ENCODE assay signal across 18 mouse cellular contexts in genomic region chr8:59384711-59385110, GRCm38 (mm10).
DNase-seq lines count a peak whose midpoint lies in the region; ATAC-seq and TF ChIP-seq lines count a peak whose summit lies in the region.
"Had no signal": no experiment of that assay in that cellular context is flagged by ENCODE, and none has a peak within 500 bp of the region (broad histone marks: within the 10 kb centered on the region; RNA-seq: fewer than 3 reads in every experiment).

No protein-coding gene starts in this region.

- ATAC-seq in forebrain, postnatal 0 days = no peak
- no peak for ATAC-seq in forebrain, embryonic 13.5 days
- no peak for ATAC-seq in kidney, postnatal 0 days (replicated peaks; ENCODE audit: low FRiP score, low read depth)
- no peak for ATAC-seq in midbrain, embryonic 14.5 days (ENCODE audit: low FRiP score, low TSS enrichment)
- no peak for ATAC-seq in stomach, postnatal 0 days (ENCODE audit: low FRiP score, low TSS enrichment)
- no peak for ATAC-seq in CD4-positive, CD25-positive, alpha-beta regulatory T cell, adult 4 months

- TF ChIP-seq CTCF in forebrain, postnatal 0 days (IDR thresholded peaks at IDR 0.05; ENCODE audit: low read depth) = peak; percentile 12; the same call in 1 of the 2 replicates
- peak; percentile 51 for TF ChIP-seq CTCF in kidney, postnatal 0 days (IDR thresholded peaks at IDR 0.05; ENCODE audit: low read depth)
- TF ChIP-seq CTCF in stomach, postnatal 0 days (IDR thresholded peaks at IDR 0.05; ENCODE audit: low read depth) = peak; percentile 48

- DNase-seq in forebrain, postnatal 0 days = peak; percentile 3
- peak; percentile 19 for DNase-seq in kidney, postnatal 0 days (ENCODE audit: low spot score)
- no peak for DNase-seq in kidney, adult 9 months
- DNase-seq in midbrain, embryonic 14.5 days = peak; percentile 19
- DNase-seq in midbrain, embryonic 10.5 days (ENCODE audit: low spot score) = no peak
- DNase-seq in stomach, postnatal 0 days (ENCODE audit: low spot score) = no peak
- DNase-seq: adrenal gland, postnatal 25 days; B cell, adult 2 months; cerebellum, adult 9-11 months; kidney, adult 18-20 months; kidney, postnatal 25 days had no signal

- no peaks in the 10 kb centered on the region for H3K36me3 ChIP-seq in forebrain, postnatal 0 days (ENCODE audit: insufficient read depth)
- H3K36me3 ChIP-seq in forebrain, embryonic 13.5 days (ENCODE audit: poor library complexity, severe bottlenecking) = no peaks in the 10 kb centered on the region
- no peaks in the 10 kb centered on the region for H3K36me3 ChIP-seq in kidney, postnatal 0 days (ENCODE audit: insufficient read depth, low read length)
- no peaks in the 10 kb centered on the region for H3K36me3 ChIP-seq in midbrain, embryonic 14.5 days (ENCODE audit: control insufficient read depth, insufficient read depth, low read length)
- no peaks in the 10 kb centered on the region for H3K36me3 ChIP-seq in midbrain, embryonic 10.5 days
- no peaks in the 10 kb centered on the region for H3K36me3 ChIP-seq in stomach, postnatal 0 days (ENCODE audit: control insufficient read depth, insufficient read depth, low read length)
- H3K36me3 ChIP-seq: forebrain, embryonic 10.5 days; heart, embryonic 10.5 days; hindbrain, embryonic 10.5 days; liver, embryonic 15.5 days had no signal

- H3K27me3 ChIP-seq in forebrain, postnatal 0 days (ENCODE audit: insufficient read depth, low read length) = no peaks in the 10 kb centered on the region
- H3K27me3 ChIP-seq in forebrain, embryonic 13.5 days = no peaks in the 10 kb centered on the region
- H3K27me3 ChIP-seq in kidney, postnatal 0 days (ENCODE audit: insufficient read depth, low read length) = no peaks in the 10 kb centered on the region
- H3K27me3 ChIP-seq in midbrain, embryonic 14.5 days (ENCODE audit: control insufficient read depth, insufficient read depth, low read length) = no peaks in the 10 kb centered on the region
- no peaks in the 10 kb centered on the region for H3K27me3 ChIP-seq in midbrain, embryonic 10.5 days (ENCODE audit: low read depth, poor library complexity, severe bottlenecking)
- H3K27me3 ChIP-seq in stomach, postnatal 0 days (ENCODE audit: control insufficient read depth, insufficient read depth, low read length) = no peaks in the 10 kb centered on the region
- H3K27me3 ChIP-seq: liver, embryonic 15.5 days had no signal

- no peak overlapping the region for H3K9ac ChIP-seq in forebrain, postnatal 0 days
- H3K9ac ChIP-seq in forebrain, embryonic 13.5 days = no peak overlapping the region
- no peak overlapping the region for H3K9ac ChIP-seq in kidney, postnatal 0 days (ENCODE audit: low read depth, low read length)
- no peak overlapping the region for H3K9ac ChIP-seq in midbrain, embryonic 14.5 days (replicated peaks; ENCODE audit: low read length)
- H3K9ac ChIP-seq in stomach, postnatal 0 days (ENCODE audit: low read length) = no peak overlapping the region
- H3K9ac ChIP-seq: liver, embryonic 15.5 days had no signal

- no peak for TF ChIP-seq EP300 in stomach, postnatal 0 days (optimal IDR thresholded peaks at IDR 0.05)

- no peak overlapping the region for H3K4me2 ChIP-seq in forebrain, postnatal 0 days (ENCODE audit: low read depth)
- no peak overlapping the region for H3K4me2 ChIP-seq in forebrain, embryonic 13.5 days
- H3K4me2 ChIP-seq in kidney, postnatal 0 days (ENCODE audit: low read length) = no peak overlapping the region
- H3K4me2 ChIP-seq in midbrain, embryonic 14.5 days (ENCODE audit: low read length) = no peak overlapping the region
- no peak overlapping the region for H3K4me2 ChIP-seq in stomach, postnatal 0 days (replicated peaks; ENCODE audit: low read depth)
- H3K4me2 ChIP-seq: liver, embryonic 15.5 days had no signal

- 43% methylated on average over 1 of the region's 1 CpGs for WGBS in forebrain, postnatal 0 days
- whole genome bisulfite sequencing in forebrain, embryonic 13.5 days = 61% methylated on average over 1 of the region's 1 CpGs
- WGBS in kidney, postnatal 0 days = 47% methylated on average over 1 of the region's 1 CpGs
- 57% methylated on average over 1 of the region's 1 CpGs for WGBS in midbrain, embryonic 14.5 days
- WGBS in midbrain, embryonic 10.5 days = 44% methylated on average over 1 of the region's 1 CpGs
- 30% methylated on average over 1 of the region's 1 CpGs for WGBS in stomach, postnatal 0 days

- no peaks in the 10 kb centered on the region for H3K4me1 ChIP-seq in forebrain, postnatal 0 days (ENCODE audit: insufficient read depth)
- no peaks in the 10 kb centered on the region for H3K4me1 ChIP-seq in forebrain, embryonic 13.5 days
- H3K4me1 ChIP-seq in kidney, postnatal 0 days (replicated peaks; ENCODE audit: insufficient read depth, low read length) = no peaks in the 10 kb centered on the region
- H3K4me1 ChIP-seq in midbrain, embryonic 14.5 days (ENCODE audit: control insufficient read depth, insufficient read depth, low read length) = no peaks in the 10 kb centered on the region
- no peaks in the 10 kb centered on the region for H3K4me1 ChIP-seq in midbrain, embryonic 10.5 days
- H3K4me1 ChIP-seq in stomach, postnatal 0 days (replicated peaks; ENCODE audit: control insufficient read depth, insufficient read depth) = no peaks in the 10 kb centered on the region
- H3K4me1 ChIP-seq: forebrain, embryonic 10.5 days; heart, embryonic 10.5 days; hindbrain, embryonic 10.5 days; liver, embryonic 15.5 days had no signal

- no peaks in the 10 kb centered on the region for H3K9me3 ChIP-seq in forebrain, postnatal 0 days (ENCODE audit: low read length)
- H3K9me3 ChIP-seq in forebrain, embryonic 13.5 days (replicated peaks) = no peaks in the 10 kb centered on the region
- no peaks in the 10 kb centered on the region for H3K9me3 ChIP-seq in kidney, postnatal 0 days (replicated peaks; ENCODE audit: low read length)
- H3K9me3 ChIP-seq in midbrain, embryonic 14.5 days (ENCODE audit: control insufficient read depth, low read length) = peaks cover 3% of the 10 kb centered on the region; the same call in 1 of the 2 replicates
- H3K9me3 ChIP-seq in midbrain, embryonic 10.5 days (replicated peaks) = no peaks in the 10 kb centered on the region
- H3K9me3 ChIP-seq in stomach, postnatal 0 days (ENCODE audit: control insufficient read depth, low read length) = no peaks in the 10 kb centered on the region
- H3K9me3 ChIP-seq: forebrain, embryonic 10.5 days; heart, embryonic 10.5 days; hindbrain, embryonic 10.5 days; liver, embryonic 15.5 days had no signal

- no peak overlapping the region for H3K4me3 ChIP-seq in forebrain, postnatal 0 days (ENCODE audit: low read depth, low read length)
- H3K4me3 ChIP-seq in forebrain, embryonic 13.5 days = no peak overlapping the region
- no peak overlapping the region for H3K4me3 ChIP-seq in kidney, postnatal 0 days (replicated peaks; ENCODE audit: low read depth, low read length)
- H3K4me3 ChIP-seq in midbrain, embryonic 14.5 days (replicated peaks; ENCODE audit: low read depth, low read length) = no peak overlapping the region
- H3K4me3 ChIP-seq in midbrain, embryonic 10.5 days = no peak overlapping the region
- no peak overlapping the region for H3K4me3 ChIP-seq in stomach, postnatal 0 days (ENCODE audit: low read depth, low read length)
- H3K4me3 ChIP-seq: forebrain, embryonic 10.5 days; heart, embryonic 10.5 days; hindbrain, embryonic 10.5 days; liver, embryonic 15.5 days had no signal

- no peak overlapping the region for H3K27ac ChIP-seq in forebrain, postnatal 0 days (ENCODE audit: low read depth, low read length)
- no peak overlapping the region for H3K27ac ChIP-seq in forebrain, embryonic 13.5 days
- no peak overlapping the region for H3K27ac ChIP-seq in kidney, postnatal 0 days
- no peak overlapping the region for H3K27ac ChIP-seq in midbrain, embryonic 14.5 days (replicated peaks; ENCODE audit: low read depth, low read length)
- H3K27ac ChIP-seq in midbrain, embryonic 10.5 days (replicated peaks) = no peak overlapping the region
- no peak overlapping the region for H3K27ac ChIP-seq in stomach, postnatal 0 days (replicated peaks)
- H3K27ac ChIP-seq: forebrain, embryonic 10.5 days; heart, embryonic 10.5 days; hindbrain, embryonic 10.5 days; liver, embryonic 15.5 days; macrophage had no signal

Comparison
In these comparisons a context has a peak if more than half of its experiments do, and no peak if none do; other contexts are left out.
1. DNase-seq: peak in forebrain, postnatal 0 days (single experiment), kidney, postnatal 0 days (single experiment) and midbrain, embryonic 14.5 days (single experiment); none in kidney, adult 9 months (single experiment), midbrain, embryonic 10.5 days (single experiment) and stomach, postnatal 0 days (single experiment).
2. Peak in every context shown above with its lines, with median percentiles within 50 percentile points of each other: CTCF ChIP-seq.